Mouse (Mus musculus): Measurements from ENCODE around the gene Olfr1369-ps1.

GRCm38 (mm10) chr13:21167910-21168300 is 56.6 kb downstream of the Olfr1369-ps1 start:
- TF ChIP-seq CTCF (conservative IDR thresholded peaks at IDR 0.05; ENCODE audit: insufficient read depth, insufficient read length, low read depth, low read length) (no peak), POLR2A (IDR thresholded peaks at IDR 0.05; ENCODE audit: low read depth, low read length) (no peak)
